ENCODE assay signal across 24 mouse cellular contexts in the genomic region with DNA sequence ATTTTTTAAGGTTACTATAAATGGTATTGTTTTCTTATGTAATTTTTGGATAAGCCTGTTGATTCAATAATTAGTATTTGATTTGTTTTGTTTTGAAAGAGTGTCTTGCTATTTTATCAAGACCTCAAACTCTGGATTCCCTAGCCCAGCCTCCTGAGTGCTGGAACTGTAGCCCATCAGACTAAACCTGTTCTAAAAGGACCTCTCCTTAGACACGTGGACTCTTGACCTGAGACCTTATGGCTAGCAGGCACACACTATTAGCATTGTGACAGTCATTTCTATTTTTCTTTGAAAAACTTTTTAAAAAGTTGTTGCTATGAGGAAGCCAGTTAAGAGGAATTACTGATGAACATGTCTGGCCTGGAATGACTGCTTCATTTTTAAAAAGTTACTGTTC.
"Had no signal": no experiment of that assay in that cellular context is flagged by ENCODE, and none has a peak within 500 bp of the region (broad histone marks: within the 10 kb centered on the region; RNA-seq: fewer than 3 reads in every experiment).

No protein-coding gene starts in this region.

- H3K27ac ChIP-seq: gastrocnemius, adult 2 months; heart, embryonic 10.5 days; hindbrain, embryonic 10.5 days; hindbrain, embryonic 12.5 days; hindbrain, embryonic 14.5 days; intestine, embryonic 15.5 days; layer of hippocampus, adult 2 months; left cerebral cortex, adult 2 months; limb, embryonic 10.5 days; limb, embryonic 12.5 days had no signal

- ATAC-seq: forebrain, embryonic 16.5 days; hindbrain, embryonic 16.5 days; inflammation-experienced regulatory T-cells, adult 6 months; intestine, embryonic 15.5 days; intestine, postnatal 0 days had no signal

- H3K9me3 ChIP-seq: heart, embryonic 10.5 days; heart, embryonic 12.5 days; hindbrain, embryonic 10.5 days; hindbrain, embryonic 12.5 days; intestine, embryonic 15.5 days; limb, embryonic 10.5 days; limb, embryonic 12.5 days had no signal

- H3K27me3 ChIP-seq: heart, embryonic 12.5 days; hindbrain, embryonic 12.5 days; intestine, embryonic 15.5 days; limb, embryonic 12.5 days had no signal

- H3K4me2 ChIP-seq: heart, embryonic 12.5 days; hindbrain, embryonic 12.5 days; hindbrain, embryonic 14.5 days; intestine, embryonic 15.5 days; limb, embryonic 12.5 days had no signal

- H3K9ac ChIP-seq: heart, embryonic 12.5 days; hindbrain, embryonic 12.5 days; hindbrain, embryonic 14.5 days; intestine, embryonic 15.5 days; limb, embryonic 12.5 days had no signal

- H3K4me3 ChIP-seq: gastrocnemius, adult 2 months; heart, embryonic 10.5 days; heart, embryonic 12.5 days; hindbrain, embryonic 10.5 days; hindbrain, embryonic 12.5 days; intestine, embryonic 15.5 days; layer of hippocampus, adult 2 months; left cerebral cortex, adult 2 months; limb, embryonic 10.5 days; limb, embryonic 12.5 days had no signal

- H3K4me1 ChIP-seq: heart, embryonic 10.5 days; heart, embryonic 12.5 days; hindbrain, embryonic 10.5 days; hindbrain, embryonic 12.5 days; limb, embryonic 10.5 days; limb, embryonic 12.5 days had no signal

- DNase-seq: gastrocnemius, adult 2 months; gastrocnemius, postnatal 10 days; gastrocnemius, postnatal 25 days; heart, postnatal 10 days; heart, postnatal 4 days; kidney, adult 18-20 months; kidney, adult 8-10 months; kidney, postnatal 10 days; kidney, postnatal 25 days; kidney, postnatal 4 days had no signal
